Mouse (Mus musculus): Measurements from ENCODE around the gene Gm28635. TPM values are rescaled to one million over a fixed set of nuclear protein-coding genes. Genes with fewer than 3 reads are reported as not detected.
"Not testable (repeated sequence)": the region's sequence is repeated elsewhere in the genome, so short reads cannot be mapped to it uniquely, and the experiment has no call there.

Gene Gm28635
- total RNA-seq, 1 experiment from 2014 or later = 0.12 TPM

DNA sequence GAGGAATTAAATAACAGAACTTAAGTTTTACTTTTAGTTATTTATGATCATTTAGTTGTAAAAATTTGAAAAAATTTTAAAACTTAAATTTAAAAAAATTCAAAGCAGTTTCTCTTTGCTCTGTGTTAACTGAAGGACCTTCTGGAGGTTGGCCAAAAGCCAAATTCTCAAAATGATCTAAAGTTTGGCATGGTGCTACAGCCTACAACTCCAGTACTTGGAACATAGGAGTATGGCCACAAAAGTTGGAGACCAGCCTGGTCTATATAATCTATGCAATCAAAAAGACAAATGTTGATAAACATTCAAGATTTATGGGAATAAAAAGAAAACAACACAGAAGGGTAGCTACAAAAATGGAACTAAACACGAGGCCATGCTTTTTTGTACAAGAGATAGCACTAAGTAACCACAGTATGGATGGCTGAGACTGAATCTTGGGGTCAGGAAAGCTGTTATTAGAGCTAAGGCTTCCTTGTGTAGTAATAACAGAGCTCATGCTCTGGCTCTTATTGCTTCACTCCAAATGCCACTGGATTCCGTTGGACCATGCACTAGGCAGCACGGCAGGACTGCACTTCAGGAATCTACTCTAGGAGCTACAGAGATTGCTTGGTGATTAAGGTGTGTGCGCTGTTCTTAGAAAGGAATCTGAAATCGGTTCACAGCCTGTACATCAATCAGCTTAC lies 17.3 kb upstream of the Gm28635 start:
- no peak for ATAC-seq (ENCODE audit: extremely low read depth, insufficient number of reproducible peaks, low FRiP score, poor library complexity, severe bottlenecking)

DNA sequence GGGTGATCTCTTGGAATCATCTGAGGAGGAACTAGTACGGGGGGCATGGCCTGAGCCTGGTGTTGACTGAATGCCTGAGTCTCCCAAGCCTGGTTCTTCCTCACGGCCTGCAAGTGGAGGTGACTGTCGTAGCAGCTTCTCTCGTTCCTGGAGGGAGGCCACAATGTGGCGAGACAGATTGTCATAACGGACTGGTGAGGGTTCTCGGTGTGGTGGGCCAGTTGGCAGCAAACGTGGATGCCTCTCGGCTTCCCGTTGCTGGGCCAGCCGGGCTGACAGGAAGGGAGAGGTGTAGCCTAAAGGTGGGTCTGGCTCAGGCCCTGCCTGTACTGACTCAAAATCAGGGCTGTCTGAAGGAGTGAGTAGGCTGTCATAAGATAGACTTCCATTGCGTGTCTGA lies 12.2 kb upstream of the Gm28635 start:
- no peak for ATAC-seq (ENCODE audit: extremely low read depth, insufficient number of reproducible peaks, low FRiP score, poor library complexity, severe bottlenecking)

DNA sequence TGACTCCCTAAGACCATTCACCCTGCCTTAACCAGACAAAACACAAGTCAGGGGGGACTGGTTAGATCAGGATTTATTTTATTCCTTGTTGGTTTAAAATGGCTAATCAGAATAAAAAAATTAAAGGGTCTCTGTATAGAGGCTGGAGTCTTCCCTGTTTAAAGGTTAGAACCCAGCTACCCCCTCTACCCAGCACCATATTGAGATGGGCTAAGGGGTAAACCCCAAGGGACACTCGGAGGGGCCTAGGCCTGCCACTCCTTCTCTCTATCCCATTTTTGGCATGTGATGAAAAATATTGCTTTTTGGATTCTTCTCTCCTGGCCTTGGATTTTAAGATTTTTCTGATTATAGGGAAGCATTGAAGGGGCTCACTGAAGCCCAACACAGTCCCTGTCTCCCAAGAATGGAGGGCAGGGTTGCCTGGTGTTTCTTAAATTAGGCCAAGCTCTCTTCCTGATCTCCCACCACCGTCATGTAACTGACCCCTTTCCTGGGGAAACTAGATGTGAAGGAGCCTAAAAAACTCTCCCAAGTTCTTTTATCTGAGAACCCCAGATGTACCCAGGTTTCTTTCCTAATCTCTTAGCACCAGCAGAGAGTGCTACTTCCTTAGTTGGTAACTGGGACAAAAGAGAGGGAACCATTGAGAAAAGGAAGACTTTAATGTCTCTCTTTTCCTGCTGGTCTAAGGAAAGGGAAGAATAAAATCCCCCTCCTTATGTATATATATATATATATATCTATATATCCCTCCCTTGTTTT lies 10.4 kb upstream of the Gm28635 start:
- ATAC-seq (ENCODE audit: extremely low read depth, insufficient number of reproducible peaks, low FRiP score, poor library complexity, severe bottlenecking) = no peak

DNA sequence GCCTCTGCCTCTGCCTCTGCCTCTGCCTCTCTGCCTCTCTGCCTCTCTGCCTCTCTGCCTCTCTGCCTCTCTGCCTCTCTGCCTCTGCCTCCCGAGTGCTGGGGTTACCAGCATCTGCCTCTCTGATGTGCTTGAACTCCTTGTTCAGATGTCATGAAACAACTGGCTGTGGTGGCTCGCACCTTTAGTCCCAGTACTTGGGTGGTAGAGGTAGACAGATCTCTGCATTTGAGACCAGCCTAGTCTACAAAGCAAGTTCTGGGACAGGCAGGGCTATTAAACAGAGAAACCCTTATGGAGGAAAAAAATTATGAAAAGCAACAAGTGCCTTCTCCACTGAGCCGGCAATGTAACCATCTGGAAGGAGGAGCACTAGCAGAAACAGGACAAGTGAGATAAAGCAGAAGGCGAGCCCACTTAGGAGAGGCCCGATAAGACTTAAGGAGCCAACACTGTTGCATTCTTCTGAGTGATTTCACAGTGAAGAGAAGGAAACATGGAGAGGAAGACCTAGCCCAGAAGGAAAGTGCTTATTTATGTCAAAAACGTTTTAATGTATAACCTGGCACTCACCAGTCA lies 4.9 kb upstream of the Gm28635 start:
- ATAC-seq (ENCODE audit: extremely low read depth, insufficient number of reproducible peaks, low FRiP score, poor library complexity, severe bottlenecking) = no peak

- no peak for ATAC-seq (ENCODE audit: extremely low read depth, insufficient number of reproducible peaks, low FRiP score, poor library complexity, severe bottlenecking)
Measured at GRCm38 (mm10) chr2:84679016-84679415, 1.2 kb upstream of the Gm28635 start, which contains the start of gene Tmx2. Gene Tmx2, minus strand, starts transcription at chr2:84679140.

GRCm38 (mm10) chr2:84677270-84677967 lies 422 bp downstream of the Gm28635 start:
- ATAC-seq (ENCODE audit: extremely low read depth, insufficient number of reproducible peaks, low FRiP score, poor library complexity, severe bottlenecking) = no peak

GRCm38 (mm10) chr2:84671535-84671934 lies 6.3 kb downstream of the Gm28635 start:
- not testable (repeated sequence) for ATAC-seq (ENCODE audit: extremely low read depth, insufficient number of reproducible peaks, low FRiP score, poor library complexity, severe bottlenecking)

DNA sequence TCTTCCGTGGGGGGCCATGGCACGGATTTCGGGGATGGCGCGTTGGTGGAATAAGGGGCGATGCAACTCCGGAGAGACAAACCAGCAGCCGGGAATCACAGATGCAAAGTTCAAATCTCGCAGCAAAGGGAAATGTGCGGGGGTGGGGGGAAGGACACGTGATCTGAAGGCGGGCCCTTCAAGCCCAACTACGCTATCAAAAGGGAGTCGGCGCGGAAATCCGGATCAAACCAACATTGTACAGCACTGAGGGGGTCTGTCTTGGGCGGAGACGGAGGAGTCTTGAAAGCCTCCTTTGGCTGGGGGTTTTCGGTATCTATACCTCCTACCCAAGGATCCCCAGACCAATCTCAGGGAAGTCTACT lies 7.3 kb downstream of the Gm28635 start, which contains the start of gene Selenoh:
Gene Selenoh (minus strand): TSS at position 202 of the 365 bp plus-strand sequence.
- ATAC-seq (ENCODE audit: extremely low read depth, insufficient number of reproducible peaks, low FRiP score, poor library complexity, severe bottlenecking) = peak; percentile 86

DNA sequence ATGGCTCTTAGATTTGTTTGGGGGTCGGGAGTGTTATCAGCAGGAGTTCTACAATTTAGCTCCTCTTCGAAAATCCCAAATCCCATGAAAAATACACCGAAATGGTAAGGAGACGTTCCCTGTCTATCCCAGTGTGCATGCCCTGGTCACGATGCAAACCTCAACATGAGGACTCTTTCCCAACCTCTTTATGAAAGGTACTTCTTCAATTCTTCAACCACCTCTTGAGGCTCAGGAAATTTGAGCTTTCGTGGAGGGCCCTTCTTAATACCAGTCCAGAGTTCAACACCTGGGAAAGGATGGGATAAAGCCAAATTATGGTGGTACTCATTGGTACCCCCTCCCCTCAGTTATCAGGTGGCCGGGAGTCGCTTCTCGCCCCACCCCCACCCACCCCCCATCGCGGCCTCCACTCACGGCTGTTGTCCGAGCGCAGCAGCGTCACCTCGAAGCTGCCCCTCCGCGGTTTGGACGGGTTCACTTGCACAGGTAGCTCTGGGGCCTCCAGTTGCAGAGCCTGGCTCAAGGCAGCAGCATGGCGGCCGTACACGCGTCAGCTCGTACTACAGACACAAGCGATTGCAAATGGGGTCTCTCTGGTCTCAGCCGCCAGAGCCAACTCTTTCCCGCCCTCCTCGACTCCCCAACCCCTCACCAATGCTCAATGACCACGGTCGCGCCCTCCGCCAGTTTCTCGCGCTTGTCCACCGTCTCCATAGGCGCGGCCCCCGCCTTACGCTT lies 7.8 kb downstream of the Gm28635 start:
- 0 out of 2 replicates have a peak, but pooled peaks have one; percentile 28 for ATAC-seq (ENCODE audit: extremely low read depth, insufficient number of reproducible peaks, low FRiP score, poor library complexity, severe bottlenecking)

- no peak for ATAC-seq (ENCODE audit: extremely low read depth, insufficient number of reproducible peaks, low FRiP score, poor library complexity, severe bottlenecking)
Measured at GRCm38 (mm10) chr2:84666081-84666480, 11.8 kb downstream of the Gm28635 start.

GRCm38 (mm10) chr2:84662866-84663265 lies 15.0 kb downstream of the Gm28635 start:
- ATAC-seq (ENCODE audit: extremely low read depth, insufficient number of reproducible peaks, low FRiP score, poor library complexity, severe bottlenecking) = peak; percentile 61

DNA sequence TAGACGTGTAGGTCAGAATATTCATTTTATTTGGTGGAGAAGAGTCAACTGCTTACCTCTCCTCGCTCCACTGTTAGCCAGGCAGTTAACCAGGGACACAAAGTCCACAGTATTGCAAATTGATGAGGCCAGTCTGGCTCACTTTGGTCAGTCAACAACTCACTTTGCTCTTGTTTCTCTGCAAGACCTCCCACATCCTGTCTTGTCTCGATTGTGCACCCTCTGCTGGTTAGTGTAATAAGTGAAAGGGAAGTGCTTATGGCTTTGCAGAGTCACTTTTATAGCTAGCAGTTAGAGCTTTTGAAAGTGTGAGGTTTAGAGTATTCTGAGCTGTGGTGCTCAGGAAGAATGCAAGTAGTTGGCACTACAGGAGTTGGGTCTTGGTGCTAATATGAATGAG lies 17.6 kb downstream of the Gm28635 start:
- peak; percentile 83 for ATAC-seq (ENCODE audit: extremely low read depth, insufficient number of reproducible peaks, low FRiP score, poor library complexity, severe bottlenecking)

- no peak for ATAC-seq (ENCODE audit: extremely low read depth, insufficient number of reproducible peaks, low FRiP score, poor library complexity, severe bottlenecking)
Measured at GRCm38 (mm10) chr2:84658806-84659205, 19.0 kb downstream of the Gm28635 start, which contains the start of gene Btbd18. Gene Btbd18, plus strand, starts transcription at chr2:84659079.

DNA sequence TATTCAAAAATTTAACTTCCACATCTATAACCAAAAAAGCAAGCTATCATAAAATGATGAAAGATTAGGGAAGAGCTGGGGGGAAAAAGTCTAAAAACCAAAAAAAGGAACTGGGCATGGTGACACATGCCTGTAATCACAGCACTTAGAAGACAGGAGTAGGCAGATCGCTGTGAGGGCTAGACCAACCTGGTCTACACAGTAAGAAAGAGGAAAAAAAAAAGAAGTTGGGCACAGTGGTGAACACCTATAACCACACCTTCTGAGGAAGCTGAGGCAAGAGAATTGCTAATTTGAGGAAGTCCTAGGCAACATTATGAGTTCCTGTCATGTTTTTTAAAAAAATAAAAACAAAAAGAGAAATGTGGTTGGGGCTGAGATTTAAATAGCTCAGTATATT lies 22.0 kb downstream of the Gm28635 start:
- ATAC-seq (ENCODE audit: extremely low read depth, insufficient number of reproducible peaks, low FRiP score, poor library complexity, severe bottlenecking) = peak; percentile 91

GRCm38 (mm10) chr2:84653354-84653753 lies 24.5 kb downstream of the Gm28635 start:
- ATAC-seq (ENCODE audit: extremely low read depth, insufficient number of reproducible peaks, low FRiP score, poor library complexity, severe bottlenecking) = no peak

GRCm38 (mm10) chr2:84650464-84651195 lies 27.2 kb downstream of the Gm28635 start, which contains the start of gene Ctnnd1:
Gene Ctnnd1, minus strand, starts transcription at chr2:84650765.
- ATAC-seq (ENCODE audit: extremely low read depth, insufficient number of reproducible peaks, low FRiP score, poor library complexity, severe bottlenecking) = no peak

- ATAC-seq (ENCODE audit: extremely low read depth, insufficient number of reproducible peaks, low FRiP score, poor library complexity, severe bottlenecking) = 0 out of 2 replicates have a peak, but pooled peaks have one; percentile 6
Measured at GRCm38 (mm10) chr2:84649674-84650073, 28.2 kb downstream of the Gm28635 start.

DNA sequence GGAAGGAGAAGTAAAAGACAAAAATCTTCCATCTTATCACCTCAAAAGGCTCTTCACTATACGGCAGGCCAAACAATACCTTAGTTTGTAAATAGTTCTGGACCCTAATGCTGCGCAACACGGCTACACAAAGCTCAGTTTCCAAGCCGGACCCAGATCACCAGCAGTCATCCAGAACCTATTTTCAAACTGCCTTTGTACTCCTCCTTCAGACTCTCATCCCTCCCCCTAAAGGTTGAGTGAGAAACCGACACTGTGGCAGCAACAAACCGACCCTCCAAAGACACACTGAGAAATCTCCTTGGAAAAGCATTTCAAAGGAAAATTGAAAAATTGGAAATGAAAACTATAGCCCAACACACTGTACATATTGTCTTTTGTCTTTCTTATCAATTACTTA lies 29.5 kb downstream of the Gm28635 start:
- ATAC-seq (ENCODE audit: extremely low read depth, insufficient number of reproducible peaks, low FRiP score, poor library complexity, severe bottlenecking) = no peak
